Mouse (Mus musculus) midbrain, embryonic 14.5 days (tissue): ENCODE measurements at regions not wholly inside any gene's neighbourhood (a gene's known extent, or its start where the extent isn't known, plus 50 kb on each side); places are given as distances from the start of the nearest gene placed in this dataset.

Experiments used
- ATAC-seq: fragments of 200-750 bp; cut with Nextera tagmentation; 2 replicates; pipeline ENCODE4 v1.8.0; 2017; ENCODE audit warnings: moderate number of reproducible peaks, moderate library complexity; ENCODE audit not compliant: low FRiP score, low TSS enrichment
- DNase-seq: peaks from one replicate; pipeline ENCODE4 v3.0.0-alpha.2; 2015
- H3K27ac ChIP-seq: fragments of 300-500 bp; sonication (generic); replicated peaks from 2 replicates; pipeline ENCODE4 v1.5.1; 2014; ENCODE audit warnings: mild to moderate bottlenecking, low read depth, low read length, moderate library complexity
- H3K27me3 ChIP-seq: fragments of 300-500 bp; sonication (generic); 2 replicates; pipeline ENCODE4 v1.6.1; 2014; ENCODE audit warnings: low read length, control low read depth, mixed read lengths; ENCODE audit not compliant: control insufficient read depth, insufficient read depth
- H3K36me3 ChIP-seq: fragments of 300-500 bp; sonication (generic); 2 replicates; pipeline ENCODE4 v1.6.1; 2014; ENCODE audit warnings: low read length, control low read depth; ENCODE audit not compliant: control insufficient read depth, insufficient read depth
- H3K4me1 ChIP-seq: fragments of 300-500 bp; sonication (generic); 2 replicates; pipeline ENCODE4 v1.6.1; 2014; ENCODE audit warnings: mild to moderate bottlenecking, antibody characterized with exemption, low read length, control low read depth; ENCODE audit not compliant: control insufficient read depth, insufficient read depth
- H3K4me2 ChIP-seq: fragments of 300-500 bp; sonication (generic); 2 replicates; pipeline ENCODE4 v1.6.1; 2014; ENCODE audit warnings: mild to moderate bottlenecking, low read length, moderate library complexity
- H3K4me3 ChIP-seq: fragments of 300-500 bp; sonication (generic); replicated peaks from 2 replicates; pipeline ENCODE4 v1.5.1; 2014; ENCODE audit warnings: low read depth, low read length
- H3K9ac ChIP-seq: fragments of 300-500 bp; sonication (generic); replicated peaks from 2 replicates; pipeline ENCODE4 v1.6.1; 2014; ENCODE audit warnings: mild to moderate bottlenecking, low read length, moderate library complexity
- H3K9me3 ChIP-seq: fragments of 300-500 bp; sonication (generic); 2 replicates; pipeline ENCODE4 v1.6.1; 2016; ENCODE audit warnings: low read length, control low read depth, mixed read lengths; ENCODE audit not compliant: control insufficient read depth
- WGBS: fragments of 180-500 bp; shearing (Covaris S2); extraction: QIAGEN DNeasy Blood & Tissue Kit; methylation state at CpG from one replicate; pipeline ENCODE4 v1.1.7; 2014; 5-methylcytosine and 5-hydroxymethylcytosine counted together

DNA sequence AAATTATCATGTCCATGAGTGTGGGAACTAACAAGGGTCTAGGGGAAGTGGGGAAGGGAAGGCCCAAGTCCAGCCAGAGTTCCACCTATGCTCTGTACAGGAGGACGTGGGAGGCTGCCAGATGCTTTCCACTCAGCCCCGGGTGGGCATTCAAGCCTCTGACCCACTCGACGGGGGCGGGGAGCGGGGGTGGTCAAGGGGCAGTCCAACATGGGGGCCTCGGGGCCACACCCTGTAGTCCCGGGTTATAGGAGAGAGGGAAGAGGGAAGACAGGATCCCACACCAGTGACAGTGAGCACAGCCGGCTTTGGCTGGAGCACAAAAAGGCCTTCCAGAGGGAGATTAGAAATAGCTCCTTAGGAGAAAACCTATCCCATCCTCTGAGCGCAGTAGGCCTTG, 283.1 kb upstream of the Ddi1 start:
- no peaks in the 10 kb centered on the region for H3K27me3 ChIP-seq
- no peak overlapping the region for H3K4me2 ChIP-seq
- no peaks in the 10 kb centered on the region for H3K4me1 ChIP-seq
- no peaks in the 10 kb centered on the region for H3K9me3 ChIP-seq
- WGBS = 65% methylated on average over 10 of the region's 10 CpGs
- no peak overlapping the region for H3K4me3 ChIP-seq
- ATAC-seq (0 out of 2 replicates have a peak, but pooled peaks have one; percentile 43), DNase-seq (no peak)
- H3K27ac ChIP-seq = no peak overlapping the region
- H3K36me3 ChIP-seq = no peaks in the 10 kb centered on the region
- no peak overlapping the region for H3K9ac ChIP-seq

DNA sequence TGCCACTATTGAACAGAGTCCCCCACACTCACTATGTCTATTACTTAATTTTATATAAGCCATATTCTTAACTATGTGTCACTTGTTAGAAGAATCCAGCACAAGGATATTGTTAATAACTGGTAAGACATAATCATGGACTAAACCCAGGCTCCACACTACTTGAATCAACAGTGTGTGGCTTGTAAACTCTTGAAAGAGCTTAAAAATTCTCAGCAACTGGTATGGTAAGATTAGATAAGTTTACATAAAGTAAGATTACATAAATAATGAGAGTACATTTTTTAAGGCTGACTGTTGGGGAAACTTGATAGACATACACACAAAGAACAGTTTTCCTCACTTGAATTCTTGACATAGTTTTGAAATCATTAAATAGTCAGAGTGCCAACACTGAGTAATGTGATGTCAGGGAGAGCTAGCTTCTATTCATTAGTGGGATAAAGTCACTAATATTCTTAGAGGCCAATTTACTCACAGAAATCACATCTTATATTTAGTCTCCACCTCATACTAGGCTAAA, 270.6 kb upstream of the Ddi1 start:
- H3K4me1 ChIP-seq = no peaks in the 10 kb centered on the region
- DNase-seq = no peak
- H3K4me3 ChIP-seq = no peak overlapping the region
- no peaks in the 10 kb centered on the region for H3K9me3 ChIP-seq
- no peaks in the 10 kb centered on the region for H3K36me3 ChIP-seq
- ATAC-seq = no peak
- no peak overlapping the region for H3K27ac ChIP-seq
- no peaks in the 10 kb centered on the region for H3K27me3 ChIP-seq
- H3K9ac ChIP-seq = no peak overlapping the region
- no peak overlapping the region for H3K4me2 ChIP-seq

DNA sequence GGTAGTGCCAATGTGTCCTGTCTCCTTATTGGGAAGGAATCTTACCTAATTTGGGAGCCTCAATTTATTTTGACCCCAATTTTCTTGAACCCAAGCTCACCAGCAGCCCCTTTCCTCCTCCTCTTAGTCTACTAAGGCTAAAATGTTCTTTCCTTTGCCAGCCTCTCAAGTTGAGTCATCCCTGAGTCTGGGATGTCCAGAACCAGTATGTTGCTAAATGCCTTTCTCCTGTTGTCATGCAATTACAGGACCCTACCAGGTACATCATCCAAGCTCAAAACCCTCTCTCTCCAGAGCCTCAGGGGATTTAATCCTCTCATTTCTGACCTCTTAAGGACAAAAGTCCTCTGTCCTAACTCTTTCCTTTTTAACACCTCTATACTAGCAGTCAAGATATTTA, 259.2 kb upstream of the Ddi1 start:
- H3K9me3 ChIP-seq = no peaks in the 10 kb centered on the region
- H3K27ac ChIP-seq = no peak overlapping the region
- ATAC-seq (no peak), DNase-seq (no peak)
- no peak overlapping the region for H3K4me2 ChIP-seq
- H3K27me3 ChIP-seq = no peaks in the 10 kb centered on the region
- H3K4me1 ChIP-seq = no peaks in the 10 kb centered on the region
- H3K9ac ChIP-seq = no peak overlapping the region
- no peaks in the 10 kb centered on the region for H3K36me3 ChIP-seq
- no peak overlapping the region for H3K4me3 ChIP-seq

DNA sequence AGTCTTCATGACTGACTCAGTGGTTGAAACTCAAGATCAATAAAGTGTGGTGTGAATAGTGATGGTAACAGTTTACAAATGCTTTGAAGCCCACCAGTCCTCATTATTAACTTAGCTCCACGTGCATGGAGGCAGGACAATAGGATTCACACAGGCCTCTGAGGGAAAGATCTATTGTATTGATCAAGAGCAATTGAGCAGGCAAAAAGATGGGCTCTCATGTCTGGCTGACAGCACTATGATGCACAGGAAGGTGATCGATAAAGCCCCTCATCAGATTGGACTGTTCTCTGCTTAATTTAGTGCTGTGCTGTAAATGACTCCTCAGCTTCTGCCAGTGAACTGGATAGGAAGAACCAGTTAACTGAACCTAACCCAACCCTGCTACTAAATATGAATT, 247.5 kb upstream of the Ddi1 start:
- Histone ChIP-seq H3K4me1 (no peaks in the 10 kb centered on the region), H3K9ac (no peak overlapping the region), H3K27ac (no peak overlapping the region), H3K27me3 (no peaks in the 10 kb centered on the region), H3K4me3 (no peak overlapping the region), H3K9me3 (no peaks in the 10 kb centered on the region), H3K36me3 (no peaks in the 10 kb centered on the region), H3K4me2 (no peak overlapping the region)
- DNase-seq (no peak), ATAC-seq (no peak)
- WGBS = 62% methylated on average over 2 of the region's 2 CpGs

DNA sequence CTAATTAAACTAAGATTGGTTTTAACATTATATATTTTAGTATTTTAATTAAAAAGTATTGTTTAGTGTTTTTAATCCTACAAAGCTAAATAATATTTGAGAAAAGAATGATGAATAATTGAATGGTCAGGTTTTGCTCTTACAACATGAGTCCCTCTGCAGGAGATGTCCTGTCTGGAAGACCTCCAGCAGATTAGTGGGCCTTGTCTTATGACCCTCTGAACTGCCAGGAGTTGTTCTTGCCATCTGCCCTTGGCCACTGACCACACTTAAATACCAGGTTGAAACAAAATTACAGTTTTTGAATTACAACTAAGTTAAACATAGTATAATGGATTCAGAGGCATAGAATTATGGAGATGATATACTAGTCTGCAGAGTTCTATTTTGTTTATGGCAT, 228.1 kb upstream of the Ddi1 start:
- Histone ChIP-seq H3K27ac (no peak overlapping the region), H3K36me3 (no peaks in the 10 kb centered on the region), H3K4me2 (no peak overlapping the region), H3K4me1 (no peaks in the 10 kb centered on the region), H3K9ac (no peak overlapping the region), H3K4me3 (no peak overlapping the region), H3K9me3 (no peaks in the 10 kb centered on the region), H3K27me3 (no peaks in the 10 kb centered on the region)
- DNase-seq (no peak), ATAC-seq (no peak)

DNA sequence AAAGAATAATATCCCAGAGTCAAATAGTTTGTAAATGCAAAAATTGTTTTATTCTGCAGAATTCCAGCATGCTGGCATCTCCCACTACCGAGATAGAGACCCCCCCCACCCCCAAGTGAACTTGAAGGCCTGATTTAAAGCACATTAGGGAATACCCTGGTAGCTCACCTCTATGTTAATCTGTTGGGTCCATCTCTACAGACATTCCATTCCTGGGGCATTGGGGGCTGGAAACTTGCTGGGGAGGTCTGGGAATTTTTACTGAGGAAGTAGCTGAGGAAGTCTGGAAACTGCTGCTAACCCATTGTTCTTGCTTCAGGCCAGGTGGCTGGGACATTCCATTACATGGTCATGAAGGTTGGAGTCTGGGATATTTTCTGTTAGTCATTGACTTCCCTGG, 210.8 kb upstream of the Ddi1 start:
- WGBS = 83% methylated on average over 1 of the region's 1 CpGs
- no peak for DNase-seq
- Histone ChIP-seq H3K4me1 (no peaks in the 10 kb centered on the region), H3K27me3 (no peaks in the 10 kb centered on the region), H3K4me3 (no peak overlapping the region), H3K9me3 (no peaks in the 10 kb centered on the region), H3K36me3 (no peaks in the 10 kb centered on the region), H3K27ac (no peak overlapping the region), H3K9ac (no peak overlapping the region), H3K4me2 (no peak overlapping the region)
- ATAC-seq = no peak

DNA sequence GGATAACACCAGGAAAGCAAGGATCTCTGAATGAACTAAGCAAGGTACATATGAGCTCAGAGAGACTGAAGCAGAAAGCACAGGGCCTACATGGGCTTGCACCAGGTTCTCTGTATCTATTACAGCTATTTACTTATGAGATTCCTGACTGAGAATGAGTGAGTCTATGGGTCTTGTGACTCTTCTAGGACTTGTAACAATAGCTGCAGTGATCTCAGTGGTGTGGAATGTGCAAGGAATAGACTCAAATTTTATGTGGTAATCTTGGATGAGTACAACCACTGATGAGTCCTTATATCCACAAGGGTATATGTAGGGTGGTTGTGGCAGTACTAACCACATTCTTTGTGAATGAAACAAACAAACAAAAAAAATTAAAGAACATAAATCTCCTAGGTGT, 184.9 kb upstream of the Ddi1 start:
- H3K4me2 ChIP-seq = no peak overlapping the region
- no peak overlapping the region for H3K4me3 ChIP-seq
- no peak overlapping the region for H3K27ac ChIP-seq
- no peaks in the 10 kb centered on the region for H3K27me3 ChIP-seq
- no peaks in the 10 kb centered on the region for H3K9me3 ChIP-seq
- H3K9ac ChIP-seq = no peak overlapping the region
- H3K36me3 ChIP-seq = no peaks in the 10 kb centered on the region
- ATAC-seq = no peak
- H3K4me1 ChIP-seq = no peaks in the 10 kb centered on the region
- DNase-seq = no peak

DNA sequence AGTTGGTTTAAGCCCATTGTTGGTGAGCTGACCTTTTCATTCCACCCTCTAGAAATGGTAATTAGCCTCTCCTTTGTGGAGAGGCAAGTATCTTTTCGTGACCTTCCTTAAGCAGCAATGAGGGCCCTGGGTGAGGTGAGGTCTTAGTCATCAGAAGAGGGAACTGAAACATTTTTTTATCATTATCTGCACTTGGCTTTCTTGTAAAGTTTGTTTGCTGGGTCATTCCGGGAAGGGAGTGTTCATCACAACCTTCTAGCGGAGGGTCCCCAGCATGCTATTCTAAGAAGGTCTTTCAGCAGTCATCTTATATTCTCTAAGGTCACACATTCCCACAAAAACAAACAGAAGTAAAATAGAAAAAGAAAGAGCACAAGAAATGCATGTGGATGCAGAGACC, 165.6 kb upstream of the Ddi1 start:
- H3K9me3 ChIP-seq = no peaks in the 10 kb centered on the region
- 72% methylated on average over 3 of the region's 3 CpGs for WGBS
- ATAC-seq = no peak

DNA sequence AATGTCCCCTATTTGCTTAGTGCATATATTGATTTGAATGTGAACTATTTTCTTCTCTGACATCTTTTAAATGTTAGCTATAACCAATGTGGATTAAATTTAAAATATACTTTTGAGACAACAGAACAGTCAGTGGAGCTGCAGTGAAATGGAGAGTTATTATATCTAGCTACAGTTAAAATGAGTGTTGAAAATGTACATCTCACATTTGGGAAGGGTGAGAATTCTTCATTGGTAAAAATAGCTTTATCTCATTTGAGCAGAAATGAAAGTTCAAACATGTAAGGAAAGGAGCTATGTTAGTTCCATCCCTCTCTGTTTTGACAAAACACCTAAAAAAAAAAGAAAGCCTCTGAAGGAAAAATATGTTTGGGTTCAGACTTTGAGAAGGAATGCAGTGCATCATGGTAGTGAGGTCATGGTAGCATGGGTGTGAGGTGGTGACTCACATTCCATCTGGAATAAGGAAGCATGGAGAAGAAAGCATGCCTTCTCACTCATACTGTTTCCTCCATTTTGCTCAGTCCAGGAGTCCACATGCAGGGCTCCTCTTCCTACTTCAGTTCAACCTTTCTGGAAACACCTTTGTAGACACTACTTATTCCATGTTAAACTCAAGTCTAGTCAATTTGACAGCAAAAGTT, 164.3 kb upstream of the Ddi1 start:
- no peak for ATAC-seq
- H3K4me1 ChIP-seq = no peaks in the 10 kb centered on the region
- no peaks in the 10 kb centered on the region for H3K27me3 ChIP-seq
- H3K9me3 ChIP-seq = no peaks in the 10 kb centered on the region
- no peaks in the 10 kb centered on the region for H3K36me3 ChIP-seq
- DNase-seq = no peak
- H3K27ac ChIP-seq = no peak overlapping the region
- no peak overlapping the region for H3K9ac ChIP-seq
- H3K4me2 ChIP-seq = no peak overlapping the region
- H3K4me3 ChIP-seq = no peak overlapping the region

More for the DNA sequence above, 165.6 kb upstream of the Ddi1 start:
- Histone ChIP-seq H3K9ac (no peak overlapping the region), H3K4me3 (no peak overlapping the region), H3K36me3 (no peaks in the 10 kb centered on the region), H3K4me1 (no peaks in the 10 kb centered on the region), H3K27ac (no peak overlapping the region), H3K27me3 (no peaks in the 10 kb centered on the region), H3K4me2 (no peak overlapping the region)
- DNase-seq = no peak
